Mouse (Mus musculus) ES-Bruce4 (cell line): ENCODE results near the gene Aip.

ENCODE experiments used
- CTCF ChIP-seq: IDR thresholded peaks from one replicate; pipeline ENCODE4 v1.8.1; 2011; ENCODE audit warnings: low read depth, low read length
- EP300 ChIP-seq: IDR thresholded peaks from 2 replicates; pipeline ENCODE4 v1.6.1; 2011; ENCODE audit warnings: low read depth, low read length; ENCODE audit not compliant: insufficient read depth
- POLR2A ChIP-seq: IDR thresholded peaks from one replicate; pipeline ENCODE4 v1.8.1; 2011; ENCODE audit warnings: low read length; ENCODE audit not compliant: insufficient read depth

- no peak for TF ChIP-seq CTCF
- TF ChIP-seq POLR2A = no peak
- TF ChIP-seq EP300 = no peak
Measured at GRCm38 (mm10) chr19:4172925-4173324, 47.3 kb upstream of the Aip start.
